Mouse (Mus musculus) forebrain, embryonic 12.5 days (tissue): ENCODE results near the gene Cyp2b13. TPM values are rescaled to one million over a fixed set of nuclear protein-coding genes. Genes with fewer than 3 reads are reported as not detected.
"Not testable (repeated sequence)": the region's sequence is repeated elsewhere in the genome, so short reads cannot be mapped to it uniquely, and the experiment has no call there.

Experiments
- ATAC-seq: fragments of 200-750 bp; cut with Nextera tagmentation; 2 replicates; pipeline ENCODE4 v1.8.0; 2017; ENCODE audit warnings: moderate TSS enrichment; ENCODE audit not compliant: low FRiP score
- H3K27ac ChIP-seq: fragments of 300-500 bp; sonication (generic); 2 replicates; pipeline ENCODE4 v1.5.1; 2016; ENCODE audit warnings: mild to moderate bottlenecking
- H3K27me3 ChIP-seq: fragments of 300-500 bp; sonication (generic); 2 replicates; pipeline ENCODE4 v1.6.1; 2016; ENCODE audit warnings: mild to moderate bottlenecking
- H3K36me3 ChIP-seq: fragments of 300-500 bp; sonication (generic); replicated peaks from 2 replicates; pipeline ENCODE4 v1.6.1; 2016; ENCODE audit warnings: mild to moderate bottlenecking
- H3K4me1 ChIP-seq: fragments of 300-500 bp; sonication (generic); 2 replicates; pipeline ENCODE4 v1.6.1; 2016
- H3K4me2 ChIP-seq: fragments of 300-500 bp; sonication (generic); 2 replicates; pipeline ENCODE4 v1.6.1; 2016; ENCODE audit warnings: mild to moderate bottlenecking, moderate library complexity
- H3K4me3 ChIP-seq: fragments of 300-500 bp; sonication (generic); replicated peaks from 2 replicates; pipeline ENCODE4 v1.5.1; 2016; ENCODE audit warnings: mild to moderate bottlenecking
- H3K9ac ChIP-seq: fragments of 300-500 bp; sonication (generic); 2 replicates; pipeline ENCODE4 v1.6.1; 2016; ENCODE audit warnings: mild to moderate bottlenecking
- H3K9me3 ChIP-seq: fragments of 300-500 bp; sonication (generic); 2 replicates; pipeline ENCODE4 v1.6.1; 2016
- WGBS: fragments of 180-500 bp; shearing (Covaris S2); methylation state at CpG from one replicate; pipeline ENCODE4 v1.1.7; 2016; 5-methylcytosine and 5-hydroxymethylcytosine counted together
- polyA plus RNA-seq: library from polyadenylated mRNA; unstranded; fragments of >200 nt; fragmentation: Nextera tagmentation; extraction: Ambion mirVana; gene quantifications from 2 replicates; pipeline ENCODE4 v1.2.1, GENCODE M21; 2016

Cyp2b13 gene
- polyA plus RNA-seq: not detected in 2 replicates

- H3K9me3 ChIP-seq, H3K36me3 ChIP-seq, H3K4me3 ChIP-seq, H3K27me3 ChIP-seq, H3K27ac ChIP-seq, ATAC-seq, H3K4me2 ChIP-seq, H3K9ac ChIP-seq, H3K4me1 ChIP-seq: not testable (repeated sequence)
- 84% methylated on average over 2 of the region's 2 CpGs for WGBS
Measured at GRCm38 (mm10) chr7:26061197-26061596, at the start of gene Cyp2b13. Gene Cyp2b13 (plus strand): TSS chr7:26061497.

GRCm38 (mm10) chr7:26019814-26020332 lies 41.4 kb upstream of the Cyp2b13 start:
- not testable (repeated sequence) for H3K9me3 ChIP-seq, H3K36me3 ChIP-seq

GRCm38 (mm10) chr7:26054885-26055630 lies 6.2 kb upstream of the Cyp2b13 start:
- ATAC-seq, H3K4me3 ChIP-seq, H3K27me3 ChIP-seq, H3K4me2 ChIP-seq, H3K36me3 ChIP-seq, H3K4me1 ChIP-seq, H3K27ac ChIP-seq, H3K9ac ChIP-seq, H3K9me3 ChIP-seq: not testable (repeated sequence)
- 79% methylated on average over 4 of the region's 4 CpGs for WGBS

More at GRCm38 (mm10) chr7:26019814-26020332, 41.4 kb upstream of the Cyp2b13 start:
- H3K9ac ChIP-seq, H3K27ac ChIP-seq, H3K4me3 ChIP-seq, H3K4me1 ChIP-seq, ATAC-seq, H3K4me2 ChIP-seq, H3K27me3 ChIP-seq: not testable (repeated sequence)
- 86% methylated on average over 1 of the region's 3 CpGs for WGBS

- H3K9me3 ChIP-seq, H3K36me3 ChIP-seq, ATAC-seq, H3K27ac ChIP-seq, H3K4me3 ChIP-seq, H3K27me3 ChIP-seq, H3K4me2 ChIP-seq, H3K9ac ChIP-seq, H3K4me1 ChIP-seq: not testable (repeated sequence)
- 57% methylated on average over 29 of the region's 29 CpGs for WGBS
Measured at GRCm38 (mm10) chr7:26071677-26072076, 10.4 kb downstream of the Cyp2b13 start.

GRCm38 (mm10) chr7:26082595-26082994 lies 21.3 kb downstream of the Cyp2b13 start:
- H3K9me3 ChIP-seq: peaks cover 27% of the 10 kb centered on the region; the same call in 1 of the 2 replicates
- H3K27ac ChIP-seq: no peak overlapping the region
- no peak overlapping the region for H3K4me2 ChIP-seq
- H3K27me3 ChIP-seq: no peaks in the 10 kb centered on the region
- no peak overlapping the region for H3K4me3 ChIP-seq
- 72% methylated on average over 2 of the region's 2 CpGs for WGBS
- ATAC-seq: no peak
- H3K36me3 ChIP-seq: no peaks in the 10 kb centered on the region
- H3K9ac ChIP-seq: no peak overlapping the region
- no peaks in the 10 kb centered on the region for H3K4me1 ChIP-seq

GRCm38 (mm10) chr7:26087391-26087790 lies 26.1 kb downstream of the Cyp2b13 start:
- Histone ChIP-seq H3K4me2 (no peak overlapping the region), H3K4me1 (no peaks in the 10 kb centered on the region), H3K9ac (no peak overlapping the region), H3K27ac (no peak overlapping the region), H3K36me3 (no peaks in the 10 kb centered on the region), H3K4me3 (no peak overlapping the region), H3K27me3 (no peaks in the 10 kb centered on the region), H3K9me3 (peaks cover 33% of the 10 kb centered on the region; the same call in 1 of the 2 replicates)
- 95% methylated on average over 1 of the region's 1 CpGs for WGBS
- ATAC-seq: no peak

GRCm38 (mm10) chr7:26088578-26088977 lies 27.3 kb downstream of the Cyp2b13 start:
- not testable (repeated sequence) for H3K4me3 ChIP-seq, H3K9ac ChIP-seq, H3K4me2 ChIP-seq, H3K27ac ChIP-seq, H3K36me3 ChIP-seq, ATAC-seq, H3K27me3 ChIP-seq, H3K4me1 ChIP-seq
- peaks cover 30% of the 10 kb centered on the region; the same call in 1 of the 2 replicates for H3K9me3 ChIP-seq

GRCm38 (mm10) chr7:26139623-26140022 lies 78.3 kb downstream of the Cyp2b13 start:
- not testable (repeated sequence) for H3K9me3 ChIP-seq, H3K4me3 ChIP-seq, H3K27ac ChIP-seq, H3K36me3 ChIP-seq, H3K27me3 ChIP-seq, ATAC-seq, H3K9ac ChIP-seq, H3K4me1 ChIP-seq, H3K4me2 ChIP-seq
- no CpG with 5 or more reads among the region's 2 CpGs for WGBS

GRCm38 (mm10) chr7:26143657-26144056 lies 82.4 kb downstream of the Cyp2b13 start:
- not testable (repeated sequence) for H3K27ac ChIP-seq, H3K9ac ChIP-seq, H3K4me3 ChIP-seq, H3K27me3 ChIP-seq, H3K36me3 ChIP-seq, H3K4me2 ChIP-seq, H3K4me1 ChIP-seq, H3K9me3 ChIP-seq, ATAC-seq
- no CpG with 5 or more reads among the region's 3 CpGs for WGBS

Other genes with a start within 250 kb of the Cyp2b13 start
- gene Cyp2s1, start 244.6 kb upstream of the Cyp2b13 start, polyA plus RNA-seq: 0.51 and 0.55 TPM in 2 replicates
- not detected in 2 replicates for gene Cyp2b10, start 163.9 kb upstream of the Cyp2b13 start, polyA plus RNA-seq
- not detected in 2 replicates for gene Cyp2b9, start 111.9 kb downstream of the Cyp2b13 start, polyA plus RNA-seq
- not detected in 2 replicates for gene Vmn1r184, start 198.8 kb downstream of the Cyp2b13 start, polyA plus RNA-seq
- gene Cyp2a4, start 245.7 kb downstream of the Cyp2b13 start, polyA plus RNA-seq: not detected in 2 replicates